Mouse (Mus musculus) hindbrain, embryonic 14.5 days (tissue): ENCODE results near the gene Prkg1. TPM values are rescaled to one million over a fixed set of nuclear protein-coding genes. Genes with fewer than 3 reads are reported as not detected.

ENCODE experiments used
- ATAC-seq: fragments of 200-750 bp; cut with Nextera tagmentation; 2 replicates; pipeline ENCODE4 v1.8.0; 2017; ENCODE audit warnings: moderate number of reproducible peaks, mild to moderate bottlenecking, moderate TSS enrichment, moderate library complexity; ENCODE audit not compliant: low FRiP score
- DNase-seq: peaks from one replicate; pipeline ENCODE4 v3.0.0-alpha.2; 2015; ENCODE audit warnings: low spot score
- H3K27ac ChIP-seq: fragments of 300-500 bp; sonication (generic); 2 replicates; pipeline ENCODE4 v1.5.1; 2014; ENCODE audit warnings: mild to moderate bottlenecking, moderate library complexity
- H3K27me3 ChIP-seq: fragments of 300-500 bp; sonication (generic); 2 replicates; pipeline ENCODE4 v1.6.1; 2014; ENCODE audit warnings: mild to moderate bottlenecking, low read length, mixed read lengths; ENCODE audit not compliant: control insufficient read depth, insufficient read depth
- H3K36me3 ChIP-seq: fragments of 300-500 bp; sonication (generic); replicated peaks from 2 replicates; pipeline ENCODE4 v1.6.1; 2014; ENCODE audit not compliant: control insufficient read depth, insufficient read depth
- H3K4me1 ChIP-seq: fragments of 300-500 bp; sonication (generic); replicated peaks from 2 replicates; pipeline ENCODE4 v1.6.1; 2014; ENCODE audit warnings: antibody characterized with exemption, low read length, mixed read lengths; ENCODE audit not compliant: control insufficient read depth, insufficient read depth
- H3K4me2 ChIP-seq: fragments of 300-500 bp; sonication (generic); replicated peaks from 2 replicates; pipeline ENCODE4 v1.6.1; 2014; ENCODE audit warnings: mild to moderate bottlenecking, moderate library complexity
- H3K4me3 ChIP-seq: fragments of 300-500 bp; sonication (generic); replicated peaks from 2 replicates; pipeline ENCODE4 v1.5.1; 2014; ENCODE audit warnings: mild to moderate bottlenecking, low read length
- H3K9ac ChIP-seq: fragments of 300-500 bp; sonication (generic); 2 replicates; pipeline ENCODE4 v1.6.1; 2014
- H3K9me3 ChIP-seq: fragments of 300-500 bp; sonication (generic); 2 replicates; pipeline ENCODE4 v1.6.1; 2016; ENCODE audit warnings: low read length; ENCODE audit not compliant: control insufficient read depth
- WGBS: fragments of 180-500 bp; shearing (Covaris S2); extraction: QIAGEN DNeasy Blood & Tissue Kit; methylation state at CpG from one replicate; pipeline ENCODE4 v1.1.7; 2014; 5-methylcytosine and 5-hydroxymethylcytosine counted together
- polyA plus RNA-seq: library from polyadenylated mRNA; unstranded; fragments of >200 nt; fragmentation: Nextera tagmentation; extraction: Ambion mirVana; gene quantifications from 2 replicates; pipeline ENCODE4 v1.2.1, GENCODE M21; 2014

Gene Prkg1
- polyA plus RNA-seq, 1 experiment from 2014 or later = 7.0 TPM

GRCm38 (mm10) chr19:31754642-31755287 is 10.1 kb downstream of the Prkg1 start:
- Histone ChIP-seq H3K4me2 (no peak overlapping the region), H3K9me3 (no peaks in the 10 kb centered on the region), H3K4me1 (0 out of 2 replicates have a peak, but pooled peaks cover 4% of the 10 kb centered on the region), H3K27me3 (no peaks in the 10 kb centered on the region), H3K9ac (no peak overlapping the region), H3K4me3 (no peak overlapping the region), H3K27ac (no peak overlapping the region), H3K36me3 (no peaks in the 10 kb centered on the region)
- WGBS = 67% methylated on average over 9 of the region's 9 CpGs
- no peak for DNase-seq
- ATAC-seq = no peak

- H3K4me3 ChIP-seq = no peak overlapping the region
- DNase-seq = no peak
- H3K27me3 ChIP-seq = no peaks in the 10 kb centered on the region
- 64% methylated on average over 11 of the region's 11 CpGs for WGBS
- no peak overlapping the region for H3K4me2 ChIP-seq
- no peak overlapping the region for H3K27ac ChIP-seq
- no peak overlapping the region for H3K9ac ChIP-seq
- no peak for ATAC-seq
- H3K36me3 ChIP-seq = no peaks in the 10 kb centered on the region
- 0 out of 2 replicates have a peak, but pooled peaks cover 4% of the 10 kb centered on the region for H3K4me1 ChIP-seq
- H3K9me3 ChIP-seq = no peaks in the 10 kb centered on the region
Measured at GRCm38 (mm10) chr19:31750976-31751676, 13.7 kb downstream of the Prkg1 start.

- Histone ChIP-seq H3K4me1 (0 out of 2 replicates have a peak, but pooled peaks cover 4% of the 10 kb centered on the region), H3K36me3 (no peaks in the 10 kb centered on the region), H3K9me3 (no peaks in the 10 kb centered on the region), H3K27me3 (no peaks in the 10 kb centered on the region), H3K9ac (no peak overlapping the region), H3K4me2 (no peak overlapping the region), H3K27ac (no peak overlapping the region), H3K4me3 (no peak overlapping the region)
- 14% methylated on average over 2 of the region's 2 CpGs for WGBS
- DNase-seq = peak; percentile 71
- no peak for ATAC-seq
Measured at GRCm38 (mm10) chr19:31746635-31747034, 18.2 kb downstream of the Prkg1 start.

GRCm38 (mm10) chr19:31743241-31744045 is 21.4 kb downstream of the Prkg1 start:
- Histone ChIP-seq H3K4me3 (no peak overlapping the region), H3K9ac (no peak overlapping the region), H3K27ac (no peak overlapping the region), H3K4me1 (no peaks in the 10 kb centered on the region), H3K27me3 (no peaks in the 10 kb centered on the region), H3K4me2 (no peak overlapping the region), H3K9me3 (no peaks in the 10 kb centered on the region), H3K36me3 (no peaks in the 10 kb centered on the region)
- no peak for ATAC-seq
- no peak for DNase-seq
- WGBS = 83% methylated on average over 8 of the region's 8 CpGs

- DNase-seq = no peak
- Histone ChIP-seq H3K27ac (no peak overlapping the region), H3K27me3 (no peaks in the 10 kb centered on the region), H3K9ac (no peak overlapping the region), H3K36me3 (no peaks in the 10 kb centered on the region), H3K9me3 (no peaks in the 10 kb centered on the region), H3K4me3 (no peak overlapping the region), H3K4me2 (no peak overlapping the region), H3K4me1 (no peaks in the 10 kb centered on the region)
- no peak for ATAC-seq
- 84% methylated on average over 6 of the region's 6 CpGs for WGBS
Measured at GRCm38 (mm10) chr19:31714900-31715299, 49.9 kb downstream of the Prkg1 start.

- no peak overlapping the region for H3K27ac ChIP-seq
Measured at GRCm38 (mm10) chr19:31714418-31714817, 50.4 kb downstream of the Prkg1 start.

GRCm38 (mm10) chr19:31713321-31713720 is 51.5 kb downstream of the Prkg1 start:
- no peak overlapping the region for H3K9ac ChIP-seq
- no peaks in the 10 kb centered on the region for H3K27me3 ChIP-seq
- ATAC-seq (no peak), DNase-seq (no peak)
- H3K36me3 ChIP-seq = no peaks in the 10 kb centered on the region
- H3K4me1 ChIP-seq = no peaks in the 10 kb centered on the region
- no peak overlapping the region for H3K4me3 ChIP-seq
- no peaks in the 10 kb centered on the region for H3K9me3 ChIP-seq
- H3K4me2 ChIP-seq = no peak overlapping the region
- WGBS = 71% methylated on average over 4 of the region's 4 CpGs
- H3K27ac ChIP-seq = no peak overlapping the region

More at GRCm38 (mm10) chr19:31714418-31714817, 50.4 kb downstream of the Prkg1 start:
- no peak overlapping the region for H3K9ac ChIP-seq
- H3K9me3 ChIP-seq = no peaks in the 10 kb centered on the region
- H3K4me2 ChIP-seq = no peak overlapping the region
- DNase-seq (no peak), ATAC-seq (no peak)
- no peaks in the 10 kb centered on the region for H3K36me3 ChIP-seq
- H3K27me3 ChIP-seq = no peaks in the 10 kb centered on the region
- H3K4me1 ChIP-seq = no peaks in the 10 kb centered on the region
- WGBS = 91% methylated on average over 4 of the region's 4 CpGs
- no peak overlapping the region for H3K4me3 ChIP-seq

GRCm38 (mm10) chr19:31710336-31710735 is 54.5 kb downstream of the Prkg1 start:
- H3K27ac ChIP-seq = no peak overlapping the region
- no peak overlapping the region for H3K9ac ChIP-seq
- H3K4me3 ChIP-seq = no peak overlapping the region
- WGBS = 85% methylated on average over 4 of the region's 4 CpGs
- no peak for DNase-seq
- no peaks in the 10 kb centered on the region for H3K27me3 ChIP-seq
- no peaks in the 10 kb centered on the region for H3K9me3 ChIP-seq
- H3K36me3 ChIP-seq = no peaks in the 10 kb centered on the region
- no peak overlapping the region for H3K4me2 ChIP-seq
- no peaks in the 10 kb centered on the region for H3K4me1 ChIP-seq
- ATAC-seq = no peak

- H3K4me2 ChIP-seq = no peak overlapping the region
- no peaks in the 10 kb centered on the region for H3K36me3 ChIP-seq
- H3K9me3 ChIP-seq = no peaks in the 10 kb centered on the region
- H3K4me1 ChIP-seq = no peaks in the 10 kb centered on the region
- no peak overlapping the region for H3K27ac ChIP-seq
- no peak overlapping the region for H3K9ac ChIP-seq
- DNase-seq = no peak
- no peak overlapping the region for H3K4me3 ChIP-seq
- H3K27me3 ChIP-seq = no peaks in the 10 kb centered on the region
- ATAC-seq = no peak
Measured at GRCm38 (mm10) chr19:31703991-31704390, 60.8 kb downstream of the Prkg1 start.
